Mouse (Mus musculus) forebrain, postnatal 0 days (tissue): ENCODE measurements around the gene Jkamp. TPM values are rescaled to one million over a fixed set of nuclear protein-coding genes. Genes with fewer than 3 reads are reported as not detected.
A peak's percentile ranks its signal among the peaks of the same experiment; 100 is the strongest.

Experiments used
- ATAC-seq: fragments of 200-750 bp; cut with Nextera tagmentation; 2 replicates; pipeline ENCODE4 v1.8.0; 2017; ENCODE audit warnings: mild to moderate bottlenecking, moderate library complexity
- DNase-seq: peaks from one replicate; pipeline ENCODE4 v3.0.0-alpha.2; 2015
- H3K27ac ChIP-seq: fragments of 300-500 bp; sonication (generic); 2 replicates; pipeline ENCODE4 v1.5.1; 2014; ENCODE audit warnings: low read depth, mild to moderate bottlenecking, antibody characterized with exemption, low read length, moderate library complexity, mixed read lengths
- H3K27me3 ChIP-seq: fragments of 300-500 bp; sonication (generic); 2 replicates; pipeline ENCODE4 v1.6.1; 2014; ENCODE audit warnings: mild to moderate bottlenecking, low read length, mixed read lengths; ENCODE audit not compliant: insufficient read depth
- H3K36me3 ChIP-seq: fragments of 300-500 bp; sonication (generic); 2 replicates; pipeline ENCODE4 v1.6.1; 2014; ENCODE audit warnings: mild to moderate bottlenecking, moderate library complexity; ENCODE audit not compliant: insufficient read depth
- H3K4me1 ChIP-seq: fragments of 300-500 bp; sonication (generic); 2 replicates; pipeline ENCODE4 v1.6.1; 2014; ENCODE audit warnings: antibody characterized with exemption; ENCODE audit not compliant: insufficient read depth
- H3K4me2 ChIP-seq: fragments of 300-500 bp; sonication (generic); 2 replicates; pipeline ENCODE4 v1.6.1; 2014; ENCODE audit warnings: low read depth, mild to moderate bottlenecking, moderate library complexity
- H3K4me3 ChIP-seq: fragments of 300-500 bp; sonication (generic); 2 replicates; pipeline ENCODE4 v1.5.1; 2014; ENCODE audit warnings: low read depth, low read length, mixed read lengths
- H3K9ac ChIP-seq: fragments of 300-500 bp; sonication (generic); 2 replicates; pipeline ENCODE4 v1.6.1; 2014; ENCODE audit warnings: mild to moderate bottlenecking
- H3K9me3 ChIP-seq: fragments of 300-500 bp; sonication (generic); 2 replicates; pipeline ENCODE4 v1.6.1; 2016; ENCODE audit warnings: low read length
- CTCF ChIP-seq: sonication (generic); IDR thresholded peaks from 2 replicates; pipeline ENCODE4 v1.5.1; 2016; ENCODE audit warnings: antibody characterized with exemption, control low read depth, low read depth
- WGBS: fragments of 180-500 bp; shearing (Covaris S2); extraction: QIAGEN DNeasy Blood & Tissue Kit; methylation state at CpG from one replicate; pipeline ENCODE4 v1.1.7; 2014; 5-methylcytosine and 5-hydroxymethylcytosine counted together
- polyA plus RNA-seq: library from polyadenylated mRNA; unstranded; fragments of >200 nt; fragmentation: Nextera tagmentation; extraction: Ambion mirVana; gene quantifications from 2 replicates; pipeline ENCODE4 v1.2.1, GENCODE M21; 2015
- total RNA-seq: library from RNA; depleted of rRNA; stranded (reverse); fragments of >200 nt; gene quantifications from 2 replicates; pipeline ENCODE4 v1.2.3, GENCODE M21; 2014

Gene Jkamp
- total and polyA plus RNA-seq, 2 experiments from 2014 or later, result 78.3 to 117 TPM

GRCm38 (mm10) chr12:72078248-72078647 lies 7.1 kb upstream of the Jkamp start:
- no peak overlapping the region for H3K4me2 ChIP-seq

GRCm38 (mm10) chr12:72081961-72082360 lies 3.4 kb upstream of the Jkamp start:
- TF ChIP-seq CTCF, result no peak
- no peaks in the 10 kb centered on the region for H3K4me1 ChIP-seq
- no peaks in the 10 kb centered on the region for H3K36me3 ChIP-seq
- H3K4me2 ChIP-seq, result no peak overlapping the region
- H3K9me3 ChIP-seq, result no peaks in the 10 kb centered on the region
- no peak for ATAC-seq
- H3K27me3 ChIP-seq, result no peaks in the 10 kb centered on the region
- DNase-seq, result no peak
- no peak overlapping the region for H3K4me3 ChIP-seq
- 77% methylated on average over 3 of the region's 3 CpGs for WGBS
- H3K27ac ChIP-seq, result no peak overlapping the region
- H3K9ac ChIP-seq, result no peak overlapping the region

More at GRCm38 (mm10) chr12:72078248-72078647, 7.1 kb upstream of the Jkamp start:
- DNase-seq (no peak), ATAC-seq (no peak)
- TF ChIP-seq CTCF, result no peak
- H3K27me3 ChIP-seq, result no peaks in the 10 kb centered on the region
- no peak overlapping the region for H3K27ac ChIP-seq
- H3K4me1 ChIP-seq, result no peaks in the 10 kb centered on the region
- H3K9ac ChIP-seq, result no peak overlapping the region
- H3K9me3 ChIP-seq, result no peaks in the 10 kb centered on the region
- 93% methylated on average over 3 of the region's 3 CpGs for WGBS
- H3K36me3 ChIP-seq, result no peaks in the 10 kb centered on the region
- H3K4me3 ChIP-seq, result no peak overlapping the region

- no peak overlapping the region for H3K4me2 ChIP-seq
- no peaks in the 10 kb centered on the region for H3K9me3 ChIP-seq
- H3K4me1 ChIP-seq, result peaks cover 2% of the 10 kb centered on the region; the same call in 1 of the 2 replicates
- 36% methylated on average over 18 of the region's 18 CpGs for WGBS
- no peaks in the 10 kb centered on the region for H3K36me3 ChIP-seq
- H3K27ac ChIP-seq, result no peak overlapping the region
- DNase-seq (no peak), ATAC-seq (no peak)
- no peak overlapping the region for H3K9ac ChIP-seq
- H3K27me3 ChIP-seq, result no peaks in the 10 kb centered on the region
- no peak for TF ChIP-seq CTCF
- H3K4me3 ChIP-seq, result no peak overlapping the region
These were observed 3.0 kb upstream of the Jkamp start for GRCm38 (mm10) chr12:72082370-72082769.

- WGBS, result 86% methylated on average over 9 of the region's 9 CpGs
- no peak for ATAC-seq
- TF ChIP-seq CTCF, result no peak
These were observed 2.1 kb upstream of the Jkamp start for GRCm38 (mm10) chr12:72083265-72083664.

GRCm38 (mm10) chr12:72084261-72085023 lies 947 bp upstream of the Jkamp start:
- Histone ChIP-seq H3K36me3 (no peaks in the 10 kb centered on the region), H3K4me1 (peaks cover 12% of the 10 kb centered on the region; the same call in 1 of the 2 replicates), H3K4me3 (peak overlapping the region; percentile 68), H3K9ac (peak overlapping the region; percentile 86), H3K9me3 (no peaks in the 10 kb centered on the region), H3K4me2 (peak overlapping the region; percentile 77), H3K27me3 (no peaks in the 10 kb centered on the region), H3K27ac (peak overlapping the region; percentile 93)
- ATAC-seq (no peak), DNase-seq (peak; percentile 67)
- WGBS, result 7% methylated on average over 46 of the region's 46 CpGs
- TF ChIP-seq CTCF, result no peak

More at GRCm38 (mm10) chr12:72083265-72083664, 2.1 kb upstream of the Jkamp start:
- H3K4me1 ChIP-seq, result peaks cover 7% of the 10 kb centered on the region; the same call in 1 of the 2 replicates
- no peak overlapping the region for H3K4me2 ChIP-seq
- no peaks in the 10 kb centered on the region for H3K36me3 ChIP-seq
- no peaks in the 10 kb centered on the region for H3K27me3 ChIP-seq
- H3K4me3 ChIP-seq, result no peak overlapping the region
- H3K27ac ChIP-seq, result no peak overlapping the region
- no peak overlapping the region for H3K9ac ChIP-seq
- H3K9me3 ChIP-seq, result no peaks in the 10 kb centered on the region
- no peak for DNase-seq

GRCm38 (mm10) chr12:72085024-72085328 lies 413 bp upstream of the Jkamp start:
- Histone ChIP-seq H3K4me3 (peak overlapping the region; percentile 68), H3K27me3 (no peaks in the 10 kb centered on the region), H3K9ac (peak overlapping the region; percentile 86), H3K9me3 (no peaks in the 10 kb centered on the region), H3K36me3 (peaks cover 2% of the 10 kb centered on the region; the same call in 1 of the 2 replicates), H3K27ac (peak overlapping the region; percentile 93), H3K4me2 (peak overlapping the region; percentile 77), H3K4me1 (peaks cover 12% of the 10 kb centered on the region; the same call in 1 of the 2 replicates)
- DNase-seq, result no peak
- ATAC-seq, result peak; percentile 25; the same call in 1 of the 2 replicates
- TF ChIP-seq CTCF, result peak; percentile 16; the same call in 1 of the 2 replicates
- WGBS, result 2% methylated on average over 31 of the region's 31 CpGs

GRCm38 (mm10) chr12:72086166-72086825 lies 907 bp downstream of the Jkamp start:
- Histone ChIP-seq H3K4me2 (peak overlapping the region; percentile 77), H3K9me3 (no peaks in the 10 kb centered on the region), H3K4me1 (peaks cover 12% of the 10 kb centered on the region; the same call in 1 of the 2 replicates), H3K36me3 (peaks cover 10% of the 10 kb centered on the region), H3K4me3 (peak overlapping the region; percentile 68), H3K27me3 (no peaks in the 10 kb centered on the region), H3K27ac (peak overlapping the region; percentile 93), H3K9ac (peak overlapping the region; percentile 86)
- peak; percentile 41 for ATAC-seq
- WGBS, result under 1% methylated on average over 18 of the region's 18 CpGs
- DNase-seq, result no peak
- TF ChIP-seq CTCF, result peak; percentile 26
